Mouse (Mus musculus) limb, embryonic 13.5 days (tissue): ENCODE measurements around the gene Mybph. TPM values are rescaled to one million over a fixed set of nuclear protein-coding genes. Genes with fewer than 3 reads are reported as not detected.

Source experiments
- ATAC-seq: fragments of 200-750 bp; cut with Nextera tagmentation; 2 replicates; pipeline ENCODE4 v1.8.0; 2017; ENCODE audit warnings: low read depth, moderate number of reproducible peaks, moderate TSS enrichment; ENCODE audit not compliant: low FRiP score
- H3K27ac ChIP-seq: fragments of 300-500 bp; sonication (generic); 2 replicates; pipeline ENCODE4 v1.5.1; 2015; ENCODE audit warnings: inconsistent platforms, mild to moderate bottlenecking, moderate library complexity
- H3K27me3 ChIP-seq: fragments of 300-500 bp; sonication (generic); 2 replicates; pipeline ENCODE4 v1.6.1; 2015; ENCODE audit warnings: mild to moderate bottlenecking, inconsistent platforms
- H3K36me3 ChIP-seq: fragments of 300-500 bp; sonication (generic); 2 replicates; pipeline ENCODE4 v1.6.1; 2015; ENCODE audit warnings: inconsistent platforms, mild to moderate bottlenecking, moderate library complexity
- H3K4me1 ChIP-seq: fragments of 300-500 bp; sonication (generic); 2 replicates; pipeline ENCODE4 v1.6.1; 2015; ENCODE audit warnings: inconsistent platforms
- H3K4me2 ChIP-seq: fragments of 300-500 bp; sonication (generic); replicated peaks from 2 replicates; pipeline ENCODE4 v1.6.1; 2015; ENCODE audit warnings: inconsistent platforms, mild to moderate bottlenecking, moderate library complexity
- H3K4me3 ChIP-seq: fragments of 300-500 bp; sonication (generic); 2 replicates; pipeline ENCODE4 v1.5.1; 2015; ENCODE audit warnings: moderate library complexity, mild to moderate bottlenecking, inconsistent platforms
- H3K9ac ChIP-seq: fragments of 300-500 bp; sonication (generic); 2 replicates; pipeline ENCODE4 v1.6.1; 2015; ENCODE audit warnings: mild to moderate bottlenecking, inconsistent platforms
- H3K9me3 ChIP-seq: fragments of 300-500 bp; sonication (generic); 2 replicates; pipeline ENCODE4 v1.6.1; 2016; ENCODE audit warnings: inconsistent platforms
- WGBS: fragments of 180-500 bp; shearing (Covaris S2); methylation state at CpG from one replicate; pipeline ENCODE4 v1.1.7; 2015; 5-methylcytosine and 5-hydroxymethylcytosine counted together
- polyA plus RNA-seq: library from polyadenylated mRNA; unstranded; fragments of >200 nt; fragmentation: Nextera tagmentation; extraction: Ambion mirVana; gene quantifications from 2 replicates; pipeline ENCODE4 v1.2.1, GENCODE M21; 2015

Gene Mybph
- polyA plus RNA-seq, 1 experiment from 2014 or later: 93.2 TPM

- H3K27ac ChIP-seq: no peak overlapping the region
- no peak for ATAC-seq
- H3K4me1 ChIP-seq: no peaks in the 10 kb centered on the region; the same call in 1 of the 2 replicates
- no peak overlapping the region for H3K9ac ChIP-seq
- no peak overlapping the region for H3K4me2 ChIP-seq
- no peaks in the 10 kb centered on the region; the same call in 1 of the 2 replicates for H3K9me3 ChIP-seq
- no peaks in the 10 kb centered on the region for H3K36me3 ChIP-seq
- no peak overlapping the region for H3K4me3 ChIP-seq
- 87% methylated on average over 7 of the region's 7 CpGs for WGBS
- H3K27me3 ChIP-seq: no peaks in the 10 kb centered on the region
Measured at GRCm38 (mm10) chr1:134163476-134163875, 29.8 kb upstream of the Mybph start.

GRCm38 (mm10) chr1:134164454-134164853, 28.8 kb upstream of the Mybph start:
- Histone ChIP-seq H3K4me3 (no peak overlapping the region), H3K27me3 (no peaks in the 10 kb centered on the region), H3K4me1 (no peaks in the 10 kb centered on the region; the same call in 1 of the 2 replicates), H3K9ac (no peak overlapping the region), H3K27ac (no peak overlapping the region), H3K36me3 (no peaks in the 10 kb centered on the region), H3K9me3 (no peaks in the 10 kb centered on the region; the same call in 1 of the 2 replicates), H3K4me2 (no peak overlapping the region)
- ATAC-seq: no peak
- 68% methylated on average over 4 of the region's 4 CpGs for WGBS

GRCm38 (mm10) chr1:134166547-134166946, 26.7 kb upstream of the Mybph start:
- Histone ChIP-seq H3K36me3 (no peaks in the 10 kb centered on the region), H3K9ac (no peak overlapping the region), H3K4me2 (no peak overlapping the region), H3K4me3 (no peak overlapping the region), H3K27me3 (no peaks in the 10 kb centered on the region), H3K27ac (no peak overlapping the region), H3K9me3 (no peaks in the 10 kb centered on the region; the same call in 1 of the 2 replicates), H3K4me1 (no peaks in the 10 kb centered on the region; the same call in 1 of the 2 replicates)
- 86% methylated on average over 3 of the region's 3 CpGs for WGBS
- ATAC-seq: no peak

GRCm38 (mm10) chr1:134167416-134168305, 25.6 kb upstream of the Mybph start:
- no peaks in the 10 kb centered on the region for H3K36me3 ChIP-seq
- no peak overlapping the region for H3K9ac ChIP-seq
- no peak overlapping the region for H3K27ac ChIP-seq
- no peaks in the 10 kb centered on the region; the same call in 1 of the 2 replicates for H3K9me3 ChIP-seq
- no peak overlapping the region for H3K4me2 ChIP-seq
- no peaks in the 10 kb centered on the region; the same call in 1 of the 2 replicates for H3K4me1 ChIP-seq
- no peaks in the 10 kb centered on the region for H3K27me3 ChIP-seq
- WGBS: 66% methylated on average over 14 of the region's 14 CpGs
- H3K4me3 ChIP-seq: no peak overlapping the region
- no peak for ATAC-seq

- no peak overlapping the region for H3K4me3 ChIP-seq
- no peaks in the 10 kb centered on the region; the same call in 1 of the 2 replicates for H3K9me3 ChIP-seq
- ATAC-seq: no peak
- H3K27ac ChIP-seq: no peak overlapping the region
- H3K36me3 ChIP-seq: no peaks in the 10 kb centered on the region
- no peak overlapping the region for H3K9ac ChIP-seq
- no peaks in the 10 kb centered on the region; the same call in 1 of the 2 replicates for H3K4me1 ChIP-seq
- no peaks in the 10 kb centered on the region for H3K27me3 ChIP-seq
- H3K4me2 ChIP-seq: no peak overlapping the region
- 80% methylated on average over 3 of the region's 3 CpGs for WGBS
Measured at GRCm38 (mm10) chr1:134168567-134168966, 24.7 kb upstream of the Mybph start.

GRCm38 (mm10) chr1:134168985-134169697, 24.1 kb upstream of the Mybph start:
- no peak overlapping the region for H3K9ac ChIP-seq
- H3K4me1 ChIP-seq: no peaks in the 10 kb centered on the region; the same call in 1 of the 2 replicates
- no peaks in the 10 kb centered on the region; the same call in 1 of the 2 replicates for H3K9me3 ChIP-seq
- no peak overlapping the region for H3K4me2 ChIP-seq
- no peaks in the 10 kb centered on the region for H3K36me3 ChIP-seq
- no peak for ATAC-seq
- H3K27ac ChIP-seq: no peak overlapping the region
- no peak overlapping the region for H3K4me3 ChIP-seq
- no peaks in the 10 kb centered on the region for H3K27me3 ChIP-seq
- WGBS: 88% methylated on average over 8 of the region's 8 CpGs

GRCm38 (mm10) chr1:134173081-134173480, 20.2 kb upstream of the Mybph start:
- no peaks in the 10 kb centered on the region for H3K27me3 ChIP-seq
- ATAC-seq: no peak
- no peaks in the 10 kb centered on the region for H3K36me3 ChIP-seq
- H3K4me2 ChIP-seq: no peak overlapping the region
- H3K4me1 ChIP-seq: no peaks in the 10 kb centered on the region
- 75% methylated on average over 7 of the region's 7 CpGs for WGBS
- no peak overlapping the region for H3K27ac ChIP-seq
- H3K9ac ChIP-seq: no peak overlapping the region
- H3K9me3 ChIP-seq: no peaks in the 10 kb centered on the region
- H3K4me3 ChIP-seq: no peak overlapping the region

GRCm38 (mm10) chr1:134177976-134178375, 15.3 kb upstream of the Mybph start:
- Histone ChIP-seq H3K4me2 (no peak overlapping the region), H3K9ac (no peak overlapping the region), H3K36me3 (no peaks in the 10 kb centered on the region), H3K4me1 (peaks cover 24% of the 10 kb centered on the region), H3K4me3 (no peak overlapping the region), H3K27ac (no peak overlapping the region), H3K27me3 (no peaks in the 10 kb centered on the region), H3K9me3 (no peaks in the 10 kb centered on the region)
- ATAC-seq: no peak
- 88% methylated on average over 5 of the region's 5 CpGs for WGBS

GRCm38 (mm10) chr1:134182025-134182424, 11.2 kb upstream of the Mybph start, which contains the start of gene Chil1:
TSS of gene Chil1 (plus strand) at chr1:134182176.
- 0 out of 2 replicates have a peak, but pooled peaks have one; percentile 36 for ATAC-seq
- Histone ChIP-seq H3K4me1 (peaks cover 24% of the 10 kb centered on the region), H3K27ac (peak within 1 kb of the TSS; percentile 63; the same call in 1 of the 2 replicates), H3K36me3 (no peaks in the 10 kb centered on the region), H3K4me2 (0 out of 2 replicates have a peak within 1 kb of the TSS, but pooled peaks have one; percentile 11), H3K9me3 (no peaks in the 10 kb centered on the region), H3K4me3 (no peak within 1 kb of the TSS), H3K9ac (no peak within 1 kb of the TSS), H3K27me3 (no peaks in the 10 kb centered on the region)
- WGBS: 46% methylated on average over 4 of the region's 4 CpGs

- H3K27me3 ChIP-seq: peaks cover 16% of the 10 kb centered on the region
- 86% methylated on average over 4 of the region's 4 CpGs for WGBS
Measured at GRCm38 (mm10) chr1:134184089-134184488, 9.2 kb upstream of the Mybph start.

GRCm38 (mm10) chr1:134188217-134188616, 5.0 kb upstream of the Mybph start:
- H3K27ac ChIP-seq: no peak overlapping the region
- no peaks in the 10 kb centered on the region for H3K9me3 ChIP-seq
- ATAC-seq: no peak
- peaks cover 20% of the 10 kb centered on the region for H3K27me3 ChIP-seq
- no peak overlapping the region for H3K4me2 ChIP-seq
- peaks cover 8% of the 10 kb centered on the region for H3K4me1 ChIP-seq
- 78% methylated on average over 5 of the region's 5 CpGs for WGBS
- no peaks in the 10 kb centered on the region for H3K36me3 ChIP-seq
- H3K9ac ChIP-seq: no peak overlapping the region
- no peak overlapping the region for H3K4me3 ChIP-seq

More at GRCm38 (mm10) chr1:134184089-134184488, 9.2 kb upstream of the Mybph start:
- Histone ChIP-seq H3K4me1 (peaks cover 27% of the 10 kb centered on the region), H3K9me3 (no peaks in the 10 kb centered on the region), H3K4me3 (no peak overlapping the region), H3K4me2 (no peak overlapping the region), H3K27ac (no peak overlapping the region), H3K36me3 (no peaks in the 10 kb centered on the region), H3K9ac (no peak overlapping the region)
- ATAC-seq: no peak
